Mouse (Mus musculus): ENCODE results near the gene 0610010K14Rik. TPM values are rescaled to one million over a fixed set of nuclear protein-coding genes. Genes with fewer than 3 reads are reported as not detected.
A peak's percentile ranks its signal among the peaks of the same experiment; 100 is the strongest.

The 0610010K14Rik gene
- polyA plus RNA-seq, 1 experiment from 2014 or later = 229 TPM

DNA sequence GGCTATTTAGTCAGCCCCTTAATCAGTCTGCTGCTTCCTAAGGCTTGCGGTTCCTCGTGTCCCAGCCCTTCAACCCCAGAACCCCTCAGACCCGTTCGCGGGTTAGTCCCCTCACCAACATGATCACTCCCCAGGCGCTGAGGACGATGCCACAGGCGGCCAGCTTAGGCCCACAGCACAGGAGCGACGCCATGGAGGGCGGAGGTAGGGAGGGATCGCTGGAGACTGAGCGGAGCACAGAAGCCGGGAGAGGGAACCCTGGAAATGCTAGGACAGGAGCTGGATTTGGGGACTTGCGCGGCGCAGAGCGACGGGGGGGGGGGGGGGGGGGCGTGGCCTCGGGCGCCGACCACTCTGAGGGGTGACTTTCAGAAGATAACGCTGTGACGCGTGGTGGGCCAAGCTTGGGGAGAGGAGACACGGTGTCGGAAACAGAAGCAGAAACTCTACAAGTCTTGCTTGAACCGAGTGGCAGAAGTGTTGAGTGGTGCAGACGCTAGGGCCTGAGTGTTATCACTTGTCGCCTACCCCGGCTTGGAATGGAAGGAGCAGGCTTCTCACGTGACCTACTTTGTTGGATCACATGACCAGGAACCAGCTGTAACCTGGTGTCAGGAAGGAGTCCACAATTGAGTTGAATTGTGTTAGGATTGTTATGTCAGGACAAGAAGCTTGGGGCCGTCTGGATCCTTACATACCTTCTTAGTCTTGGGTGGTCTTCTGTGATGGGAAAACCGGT lies 2.0 kb upstream of the 0610010K14Rik start, which contains the start of the genes Gm21988 and Rnasek:
Gene Gm21988 (minus strand): TSS at position 290 of the 739 bp plus-strand sequence.
Gene Rnasek (minus strand): TSS at position 302 of the 739 bp plus-strand sequence.
- H3K36me3 ChIP-seq (ENCODE audit: control insufficient read depth, insufficient read depth, low read length) = no peaks in the 10 kb centered on the region
- H3K27me3 ChIP-seq (ENCODE audit: control insufficient read depth, insufficient read depth, low read length) = no peaks in the 10 kb centered on the region
- peak within 1 kb of the TSS; percentile 88 for H3K9ac ChIP-seq (ENCODE audit: low read depth, low read length)
- H3K4me2 ChIP-seq (replicated peaks; ENCODE audit: low read depth, low read length) = peak within 1 kb of the TSS; percentile 94
- peak within 1 kb of the TSS; percentile 63 for H3K27ac ChIP-seq (ENCODE audit: low read depth, low read length)
- WGBS = under 1% methylated on average over 27 of the region's 35 CpGs
- peak within 1 kb of the TSS; percentile 91 for H3K4me3 ChIP-seq (ENCODE audit: low read depth, low read length)
- ATAC-seq (ENCODE audit: low FRiP score) (peak; percentile 61), DNase-seq (ENCODE audit: low spot score) (peak; percentile 87)
- H3K9me3 ChIP-seq (ENCODE audit: control insufficient read depth, low read length) = no peaks in the 10 kb centered on the region
- H3K4me1 ChIP-seq (replicated peaks; ENCODE audit: control insufficient read depth, insufficient read depth, low read length) = peaks cover 8% of the 10 kb centered on the region

DNA sequence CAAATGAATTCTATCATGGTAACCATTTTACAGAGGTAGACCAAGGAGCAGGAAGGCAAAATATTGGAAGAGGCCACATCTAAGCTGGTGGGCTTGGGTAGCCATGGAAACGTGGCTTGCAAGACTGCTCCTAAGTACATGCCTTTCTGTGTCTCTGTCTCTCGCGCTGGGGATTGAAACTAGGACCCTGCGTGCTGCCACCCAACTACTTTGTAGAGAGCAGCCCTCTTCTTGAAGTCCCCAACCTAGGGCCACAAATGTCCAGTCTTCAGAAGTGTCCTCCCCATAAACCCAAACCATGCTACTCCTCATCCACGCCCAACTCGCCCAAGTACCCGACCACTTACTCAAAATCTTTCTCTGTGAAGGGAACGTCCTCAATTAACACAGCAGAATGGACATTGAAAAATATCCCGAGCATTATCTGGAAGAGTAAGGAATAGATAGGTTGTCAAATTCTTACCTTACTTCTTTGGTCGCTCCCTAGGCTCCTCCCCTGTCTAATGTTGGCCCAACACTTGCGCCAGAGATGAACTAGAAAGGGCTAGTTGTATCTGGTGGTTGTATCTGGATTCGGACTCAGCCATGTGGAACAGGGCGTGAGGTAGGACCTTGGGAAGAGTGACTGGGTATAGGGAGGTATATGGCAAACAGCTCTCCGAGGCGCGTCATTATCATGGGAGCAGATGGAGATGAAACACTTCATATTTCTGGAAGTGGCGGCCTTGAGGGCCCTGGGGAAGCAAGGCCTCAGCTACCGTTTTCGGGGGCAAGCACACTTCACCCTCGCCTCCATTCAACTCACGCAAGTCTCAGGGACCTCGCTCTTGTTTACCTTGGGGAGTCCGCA lies 1.1 kb upstream of the 0610010K14Rik start:
- Histone ChIP-seq H3K27me3 (ENCODE audit: control insufficient read depth, insufficient read depth, low read length) (no peaks in the 10 kb centered on the region), H3K4me3 (ENCODE audit: low read depth, low read length) (peak overlapping the region; percentile 91), H3K4me2 (replicated peaks; ENCODE audit: low read depth, low read length) (peak overlapping the region; percentile 94), H3K36me3 (ENCODE audit: control insufficient read depth, insufficient read depth, low read length) (no peaks in the 10 kb centered on the region), H3K9ac (ENCODE audit: low read depth, low read length) (peak overlapping the region; percentile 88), H3K27ac (ENCODE audit: low read depth, low read length) (peak overlapping the region; percentile 78), H3K4me1 (replicated peaks; ENCODE audit: control insufficient read depth, insufficient read depth, low read length) (peaks cover 8% of the 10 kb centered on the region), H3K9me3 (ENCODE audit: control insufficient read depth, low read length) (no peaks in the 10 kb centered on the region)
- DNase-seq (ENCODE audit: low spot score) (no peak), ATAC-seq (ENCODE audit: low FRiP score) (no peak)
- WGBS = 13% methylated on average over 23 of the region's 23 CpGs

DNA sequence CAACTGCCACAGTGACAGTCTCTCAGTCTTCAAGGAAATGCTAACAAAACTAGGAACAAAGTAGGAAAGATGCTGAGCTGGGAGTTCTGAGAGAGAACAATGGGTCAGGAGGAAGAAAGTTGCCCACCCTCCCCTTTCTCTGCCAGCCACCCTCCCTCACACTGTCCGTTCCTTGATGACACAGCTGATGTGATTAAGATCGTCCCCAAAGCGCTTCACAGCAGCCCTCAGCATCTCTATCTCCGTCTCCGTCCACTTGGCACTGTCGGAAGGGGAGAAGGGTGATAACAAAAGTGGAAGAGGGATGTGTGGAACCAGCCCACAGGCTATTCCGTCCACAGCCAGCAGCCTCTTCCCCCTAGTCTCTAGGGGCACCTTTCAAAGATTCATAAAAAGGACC lies 997 bp downstream of the 0610010K14Rik start:
- peaks cover 8% of the 10 kb centered on the region for H3K4me1 ChIP-seq (replicated peaks; ENCODE audit: control insufficient read depth, insufficient read depth, low read length)
- H3K27me3 ChIP-seq (ENCODE audit: control insufficient read depth, insufficient read depth, low read length) = no peaks in the 10 kb centered on the region
- peak overlapping the region; percentile 83 for H3K9ac ChIP-seq (ENCODE audit: low read depth, low read length)
- H3K4me2 ChIP-seq (replicated peaks; ENCODE audit: low read depth, low read length) = peak overlapping the region; percentile 94
- peak overlapping the region; percentile 91 for H3K4me3 ChIP-seq (ENCODE audit: low read depth, low read length)
- DNase-seq (ENCODE audit: low spot score) (no peak), ATAC-seq (ENCODE audit: low FRiP score) (no peak)
- WGBS = 51% methylated on average over 7 of the region's 7 CpGs
- no peaks in the 10 kb centered on the region for H3K9me3 ChIP-seq (ENCODE audit: control insufficient read depth, low read length)
- H3K36me3 ChIP-seq (ENCODE audit: control insufficient read depth, insufficient read depth, low read length) = no peaks in the 10 kb centered on the region
- H3K27ac ChIP-seq (ENCODE audit: low read depth, low read length) = peak overlapping the region; percentile 78

DNA sequence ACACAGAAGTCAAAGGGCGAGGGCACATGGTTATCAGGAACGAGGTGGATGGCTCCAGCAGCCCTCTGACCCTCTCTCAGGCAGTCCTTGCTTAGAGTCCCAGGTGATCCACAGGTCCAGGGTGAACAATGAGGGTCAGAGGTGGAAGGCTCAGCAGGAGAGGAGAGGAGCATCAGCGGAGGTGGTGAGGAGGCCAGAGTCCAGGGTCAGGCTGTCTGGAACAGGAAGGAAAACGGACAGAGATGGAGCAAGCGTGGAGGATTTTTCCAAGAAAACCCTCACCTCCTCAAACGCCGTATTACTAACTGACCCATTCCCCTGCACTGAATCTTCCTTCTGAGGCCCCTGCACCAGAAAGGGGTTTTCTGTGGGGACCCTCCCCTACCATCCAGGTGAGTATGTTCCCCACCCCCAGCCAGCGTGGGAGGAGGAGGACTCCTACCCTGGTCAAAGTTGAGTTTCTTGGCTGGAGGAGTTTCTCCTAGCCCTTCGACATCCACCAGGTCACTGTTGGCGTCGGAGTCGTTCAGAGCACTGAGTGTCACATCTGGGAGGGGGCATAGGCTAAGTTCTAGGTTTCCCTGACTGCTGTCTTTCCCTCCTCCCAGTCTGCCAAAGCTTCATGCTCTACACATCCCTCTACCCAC lies 2.3 kb downstream of the 0610010K14Rik start:
- H3K27me3 ChIP-seq (ENCODE audit: control insufficient read depth, insufficient read depth, low read length) = no peaks in the 10 kb centered on the region; the same call in 1 of the 2 replicates
- no peaks in the 10 kb centered on the region for H3K9me3 ChIP-seq (ENCODE audit: control insufficient read depth, low read length)
- no peak overlapping the region for H3K4me3 ChIP-seq (ENCODE audit: low read depth, low read length)
- H3K36me3 ChIP-seq (ENCODE audit: control insufficient read depth, insufficient read depth, low read length) = no peaks in the 10 kb centered on the region
- ATAC-seq (ENCODE audit: low FRiP score) (no peak), DNase-seq (ENCODE audit: low spot score) (no peak)
- H3K4me1 ChIP-seq (replicated peaks; ENCODE audit: control insufficient read depth, insufficient read depth, low read length) = peaks cover 8% of the 10 kb centered on the region
- no peak overlapping the region for H3K9ac ChIP-seq (ENCODE audit: low read depth, low read length)
- 93% methylated on average over 12 of the region's 12 CpGs for WGBS
- no peak overlapping the region for H3K27ac ChIP-seq (ENCODE audit: low read depth, low read length)
- H3K4me2 ChIP-seq (replicated peaks; ENCODE audit: low read depth, low read length) = no peak overlapping the region

DNA sequence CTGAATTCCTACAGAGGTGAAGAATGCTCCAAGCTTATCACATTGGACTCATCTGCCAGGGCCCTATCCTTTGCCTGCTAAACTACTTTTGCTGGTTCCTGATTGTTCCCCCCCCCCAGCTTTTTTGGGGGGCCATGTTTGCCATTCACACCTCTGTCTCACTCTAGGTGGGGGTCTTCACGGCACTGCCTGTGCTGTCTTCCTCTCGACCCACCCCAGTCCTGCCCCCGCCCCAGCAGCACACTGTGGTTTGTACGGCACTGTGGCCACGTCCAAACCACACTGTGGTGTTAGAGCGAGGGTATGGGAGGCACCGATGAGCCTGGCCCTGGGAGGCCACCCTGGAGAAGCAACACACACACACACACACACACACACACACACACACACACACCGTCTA lies 3.2 kb downstream of the 0610010K14Rik start:
- Histone ChIP-seq H3K27ac (ENCODE audit: low read depth, low read length) (no peak overlapping the region), H3K36me3 (ENCODE audit: control insufficient read depth, insufficient read depth, low read length) (no peaks in the 10 kb centered on the region), H3K4me2 (replicated peaks; ENCODE audit: low read depth, low read length) (no peak overlapping the region), H3K4me1 (replicated peaks; ENCODE audit: control insufficient read depth, insufficient read depth, low read length) (peaks cover 8% of the 10 kb centered on the region), H3K9ac (ENCODE audit: low read depth, low read length) (no peak overlapping the region), H3K9me3 (ENCODE audit: control insufficient read depth, low read length) (no peaks in the 10 kb centered on the region), H3K27me3 (ENCODE audit: control insufficient read depth, insufficient read depth, low read length) (peaks cover 9% of the 10 kb centered on the region), H3K4me3 (ENCODE audit: low read depth, low read length) (no peak overlapping the region)
- WGBS = 93% methylated on average over 8 of the region's 8 CpGs
- ATAC-seq (ENCODE audit: low FRiP score) (no peak), DNase-seq (ENCODE audit: low spot score) (no peak)

DNA sequence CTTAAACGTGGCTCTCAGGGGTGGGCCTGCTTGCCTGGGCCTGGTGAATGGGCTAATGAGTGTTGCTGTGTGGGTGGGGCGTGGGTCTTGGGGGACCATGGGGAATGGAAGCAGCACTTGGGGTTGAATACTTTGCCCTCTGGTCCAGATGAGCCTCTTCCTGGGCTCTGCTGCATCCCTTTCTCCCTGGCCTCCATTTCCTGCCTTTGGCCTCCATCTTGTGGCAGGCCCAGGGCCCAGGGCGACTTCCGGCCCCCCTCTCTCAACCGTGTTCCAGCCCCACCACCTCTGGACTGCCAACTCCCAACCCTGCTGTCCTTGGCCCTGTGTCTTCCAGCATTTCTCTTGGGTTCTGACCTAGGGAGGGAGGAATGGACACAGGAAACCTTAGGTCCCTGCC lies 3.7 kb downstream of the 0610010K14Rik start:
- WGBS = 60% methylated on average over 5 of the region's 5 CpGs
- ATAC-seq (ENCODE audit: low FRiP score) = no peak
- DNase-seq (ENCODE audit: low spot score) = no peak
- Histone ChIP-seq H3K4me2 (replicated peaks; ENCODE audit: low read depth, low read length) (no peak overlapping the region), H3K4me1 (replicated peaks; ENCODE audit: control insufficient read depth, insufficient read depth, low read length) (peaks cover 12% of the 10 kb centered on the region), H3K27ac (ENCODE audit: low read depth, low read length) (no peak overlapping the region), H3K36me3 (ENCODE audit: control insufficient read depth, insufficient read depth, low read length) (no peaks in the 10 kb centered on the region), H3K27me3 (ENCODE audit: control insufficient read depth, insufficient read depth, low read length) (peaks cover 13% of the 10 kb centered on the region), H3K9ac (ENCODE audit: low read depth, low read length) (no peak overlapping the region), H3K9me3 (ENCODE audit: control insufficient read depth, low read length) (no peaks in the 10 kb centered on the region), H3K4me3 (ENCODE audit: low read depth, low read length) (no peak overlapping the region)

DNA sequence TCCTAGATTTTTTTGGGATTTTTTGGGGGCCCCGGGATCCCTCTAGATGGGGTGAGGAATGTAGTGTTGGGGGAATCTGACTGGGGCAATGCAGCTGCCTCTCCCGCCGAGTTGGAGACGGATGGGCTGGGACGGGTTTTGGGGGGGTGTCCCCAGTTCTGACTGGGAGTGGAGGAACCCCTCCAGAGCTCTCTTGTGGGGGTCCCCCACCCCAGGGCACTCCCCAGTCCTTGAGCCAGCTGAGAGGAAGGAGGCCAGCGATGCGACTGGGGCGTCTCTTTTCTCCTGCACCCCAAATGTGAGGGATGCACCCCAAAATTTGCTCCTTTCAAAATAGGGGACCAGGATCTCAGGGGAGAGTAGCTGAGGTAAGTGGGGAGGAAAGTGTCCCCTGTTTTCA lies 4.7 kb downstream of the 0610010K14Rik start:
- Histone ChIP-seq H3K36me3 (ENCODE audit: control insufficient read depth, insufficient read depth, low read length) (no peaks in the 10 kb centered on the region), H3K4me1 (replicated peaks; ENCODE audit: control insufficient read depth, insufficient read depth, low read length) (peaks cover 9% of the 10 kb centered on the region), H3K27me3 (ENCODE audit: control insufficient read depth, insufficient read depth, low read length) (peaks cover 22% of the 10 kb centered on the region), H3K27ac (ENCODE audit: low read depth, low read length) (no peak overlapping the region), H3K9ac (ENCODE audit: low read depth, low read length) (peak overlapping the region; percentile 35; the same call in 1 of the 2 replicates), H3K9me3 (ENCODE audit: control insufficient read depth, low read length) (no peaks in the 10 kb centered on the region), H3K4me2 (replicated peaks; ENCODE audit: low read depth, low read length) (peak overlapping the region; percentile 40), H3K4me3 (ENCODE audit: low read depth, low read length) (no peak overlapping the region)
- 35% methylated on average over 8 of the region's 8 CpGs for WGBS
- no peak for DNase-seq (ENCODE audit: low spot score)
- ATAC-seq (ENCODE audit: low FRiP score) = no peak

DNA sequence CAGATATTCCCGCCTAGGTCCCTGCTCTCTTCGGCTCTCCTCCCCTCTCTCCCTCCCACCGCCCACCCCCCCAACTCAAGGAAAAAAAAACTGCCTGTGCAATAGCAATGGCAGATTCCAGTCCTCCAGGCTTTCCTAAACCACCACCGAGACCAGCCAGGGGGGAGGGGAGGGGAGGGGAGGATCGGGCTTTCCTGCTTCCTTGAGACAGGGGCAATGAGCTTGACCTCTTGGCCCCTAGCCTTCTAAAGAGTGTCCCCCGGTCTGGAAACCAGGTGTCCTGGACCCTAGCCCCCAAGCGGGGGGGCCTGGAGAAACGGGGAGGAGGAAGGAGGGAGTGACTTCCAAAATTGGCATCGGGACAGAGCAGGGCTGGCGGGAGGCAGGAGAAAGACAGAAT lies 5.2 kb downstream of the 0610010K14Rik start:
- Histone ChIP-seq H3K36me3 (ENCODE audit: control insufficient read depth, insufficient read depth, low read length) (no peaks in the 10 kb centered on the region), H3K4me2 (replicated peaks; ENCODE audit: low read depth, low read length) (peak overlapping the region; percentile 40), H3K27me3 (ENCODE audit: control insufficient read depth, insufficient read depth, low read length) (peaks cover 27% of the 10 kb centered on the region), H3K4me1 (replicated peaks; ENCODE audit: control insufficient read depth, insufficient read depth, low read length) (peaks cover 9% of the 10 kb centered on the region), H3K4me3 (ENCODE audit: low read depth, low read length) (peak overlapping the region; percentile 12; the same call in 1 of the 2 replicates), H3K9me3 (ENCODE audit: control insufficient read depth, low read length) (no peaks in the 10 kb centered on the region), H3K27ac (ENCODE audit: low read depth, low read length) (no peak overlapping the region), H3K9ac (ENCODE audit: low read depth, low read length) (peak overlapping the region; percentile 35; the same call in 1 of the 2 replicates)
- WGBS = 5% methylated on average over 7 of the region's 10 CpGs
- peak; percentile 73 for DNase-seq (ENCODE audit: low spot score)
- no peak for ATAC-seq (ENCODE audit: low FRiP score)

Measured in hindbrain, embryonic 11.5 days (tissue).